Mouse (Mus musculus) T-helper 1 cell (primary cell): ENCODE data around the gene Tnks2.
"Not testable (repeated sequence)": the region's sequence is repeated elsewhere in the genome, so short reads cannot be mapped to it uniquely, and the experiment has no call there.

Experiments used
- in situ Hi-C: fragments of 300-600 bp; cut with MboI, MseI; formaldehyde crosslinking; loops from one replicate; pipeline ENCODE4 v1.15.1; 2025; ENCODE audit warnings: high pct_unique_total_duplicates

The Tnks2 gene

DNA sequence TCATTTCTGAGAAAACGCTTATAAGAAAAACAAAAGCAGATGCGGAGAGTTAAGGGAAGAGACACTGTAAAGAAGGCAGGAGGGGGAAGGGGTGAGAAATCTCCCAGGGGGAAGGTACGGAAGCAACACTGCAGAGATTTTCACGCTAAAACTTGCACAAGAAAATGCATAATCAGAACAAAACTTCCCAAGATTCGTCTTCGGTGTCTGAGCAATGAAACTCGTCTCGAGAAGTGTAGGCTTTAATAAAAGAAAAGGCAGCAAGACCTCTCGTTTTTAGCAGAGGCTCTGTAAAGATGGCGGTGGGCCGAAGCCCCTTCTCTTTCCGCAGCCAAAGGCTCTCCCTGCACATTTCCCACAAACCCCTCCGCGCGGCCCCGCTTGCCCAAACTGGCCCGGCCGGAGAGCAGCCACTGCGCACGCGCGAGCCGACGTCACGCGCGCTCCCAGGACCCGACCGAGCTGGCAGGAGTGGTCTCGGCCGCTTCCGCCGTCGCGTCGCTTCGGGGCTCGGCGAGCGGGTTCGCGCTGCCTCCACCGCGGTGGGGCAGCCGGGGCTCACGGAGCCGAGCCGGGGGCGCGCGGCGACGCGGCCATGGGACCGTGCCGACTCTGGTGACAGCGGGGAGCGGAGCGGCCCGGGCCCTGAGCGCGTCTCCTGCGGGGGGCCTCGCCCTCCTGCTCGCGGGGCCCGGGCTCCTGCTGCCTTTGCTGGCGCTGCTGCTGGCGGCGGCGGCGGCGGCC lies at the start of gene Tnks2:
Gene Tnks2 (plus strand): TSS at position 445 of the 744 bp plus-strand sequence.
- in situ Hi-C loops: loop anchor here (10.0 to 25.0 kb wide), 2 partner anchors 991 to 1978 kb away; partner anchors contain the start of gene Noc3l

- in situ Hi-C loops: no loop called here
Observed at GRCm38 (mm10) chr19:36789873-36790733, 43.9 kb upstream of the Tnks2 start.

DNA sequence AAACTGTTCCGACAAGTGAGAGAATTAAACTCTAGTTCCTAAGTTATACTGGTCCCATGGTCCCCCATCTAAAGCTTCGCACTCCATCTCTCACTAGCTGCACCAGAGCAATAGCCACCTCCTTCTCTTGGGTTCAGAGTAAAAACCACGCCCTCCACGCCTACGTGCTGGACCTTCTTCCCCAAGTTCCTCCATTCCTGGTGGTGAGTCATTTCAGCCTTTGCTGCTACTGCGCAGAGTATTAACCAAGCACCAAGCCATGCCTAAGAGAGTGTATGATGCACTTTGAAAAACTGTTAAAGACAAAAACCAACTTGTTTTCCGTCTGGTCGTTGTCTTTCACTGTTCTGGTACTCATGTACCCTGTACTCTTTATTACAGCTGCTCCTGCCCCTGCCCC lies 41.4 kb upstream of the Tnks2 start:
- in situ Hi-C loops: no loop called here

DNA sequence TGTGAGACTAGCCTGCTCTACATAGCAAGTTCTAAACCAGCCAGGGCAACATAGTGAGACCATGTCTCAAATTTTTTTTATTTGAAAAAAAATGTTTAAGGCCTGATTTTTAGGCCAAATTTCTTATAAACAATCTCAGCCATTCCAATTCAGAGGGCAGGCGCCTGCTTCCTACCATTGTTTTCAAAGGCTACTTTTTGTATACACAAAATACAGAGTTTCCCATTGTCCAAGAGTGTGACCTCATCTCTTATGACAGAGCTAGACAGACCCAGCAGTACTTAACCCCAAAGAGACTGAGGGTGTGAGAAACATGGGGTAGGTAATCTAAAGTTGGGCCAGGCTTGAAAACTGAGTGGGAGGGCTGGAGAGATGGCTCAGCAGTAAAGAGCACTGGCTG lies 40.6 kb upstream of the Tnks2 start:
- in situ Hi-C loops: no loop called here

DNA sequence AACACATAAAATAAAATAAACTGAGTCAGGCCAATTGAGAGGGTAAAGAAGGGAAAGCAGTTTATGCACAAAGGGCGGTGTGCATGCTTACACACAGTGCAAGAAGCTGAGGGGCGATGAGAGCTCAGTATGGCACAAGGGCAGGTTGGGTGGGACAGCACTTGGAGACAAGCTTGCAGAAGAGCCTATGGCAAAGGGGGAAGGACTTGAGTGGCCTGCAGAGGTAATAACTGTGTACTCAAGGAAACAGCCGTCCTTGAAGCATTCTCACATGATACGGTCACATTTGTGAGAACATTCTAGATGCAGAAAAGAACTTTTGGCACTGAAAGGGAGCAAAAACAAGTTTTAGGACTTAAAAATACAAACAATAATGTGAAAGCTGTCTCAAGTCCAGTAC lies 40.0 kb upstream of the Tnks2 start:
- in situ Hi-C loops: no loop called here

DNA sequence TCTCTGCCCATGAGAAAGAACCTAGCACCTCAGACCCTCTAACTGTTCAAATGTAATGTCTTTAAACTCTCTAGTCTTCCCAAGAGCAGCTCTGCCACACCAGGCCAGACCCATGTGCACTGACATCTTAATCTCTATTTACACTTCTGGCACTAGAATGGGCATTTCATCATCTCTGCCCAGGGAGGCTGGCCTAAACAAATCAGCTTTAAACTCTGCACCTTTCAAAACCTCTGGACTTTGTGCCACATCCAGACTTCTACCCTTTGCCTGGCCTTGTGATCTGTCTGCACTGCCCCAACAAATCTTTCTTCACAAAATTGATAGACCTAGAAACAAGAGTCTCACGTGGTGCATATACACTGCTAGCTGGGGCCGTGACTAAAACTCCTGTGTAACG lies 38.8 kb upstream of the Tnks2 start:
- in situ Hi-C loops: no loop called here

- in situ Hi-C loops: no loop called here
Observed at GRCm38 (mm10) chr19:36796931-36797330, 37.1 kb upstream of the Tnks2 start.

DNA sequence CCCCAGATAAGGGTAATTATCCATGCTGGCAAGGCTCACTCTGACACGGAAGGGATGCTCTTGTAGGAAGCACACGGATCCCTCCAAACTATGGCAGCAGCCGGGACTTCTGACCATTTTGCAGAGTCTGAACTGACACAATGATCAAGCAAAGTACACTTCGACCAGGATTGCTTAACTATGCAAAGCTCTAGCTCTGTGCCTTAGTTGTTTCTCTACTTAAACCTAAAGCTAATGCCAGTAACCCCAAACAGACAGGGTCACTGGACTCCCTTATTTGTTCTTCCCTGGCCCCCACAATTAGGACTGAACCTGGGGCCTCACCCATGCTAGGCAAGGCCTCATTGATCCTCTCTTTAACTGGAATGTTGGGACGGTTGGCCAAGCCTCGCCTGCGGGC lies 33.7 kb upstream of the Tnks2 start:
- in situ Hi-C loops: no loop called here

GRCm38 (mm10) chr19:36801856-36802641 lies 32.0 kb upstream of the Tnks2 start:
- in situ Hi-C loops: no loop called here

DNA sequence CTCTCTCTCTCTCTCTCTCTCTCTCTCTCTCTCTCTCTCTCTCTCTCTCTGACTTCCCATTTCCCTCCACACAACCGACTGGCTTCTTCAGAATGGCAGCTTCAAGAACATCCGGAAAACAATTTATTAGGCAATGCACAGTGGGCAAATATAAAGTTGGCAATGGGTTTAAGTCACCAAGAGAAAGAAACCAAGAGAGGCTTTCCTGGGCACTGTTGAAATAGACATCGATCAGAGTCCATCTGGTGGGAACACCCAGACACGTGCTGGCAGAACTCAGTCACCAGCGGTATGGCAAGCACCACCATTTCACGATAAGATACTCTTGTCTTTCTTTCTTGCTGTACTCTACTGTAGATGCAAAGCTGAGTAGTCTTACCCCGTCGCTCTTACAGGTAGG lies 30.6 kb upstream of the Tnks2 start:
- in situ Hi-C loops: no loop called here

DNA sequence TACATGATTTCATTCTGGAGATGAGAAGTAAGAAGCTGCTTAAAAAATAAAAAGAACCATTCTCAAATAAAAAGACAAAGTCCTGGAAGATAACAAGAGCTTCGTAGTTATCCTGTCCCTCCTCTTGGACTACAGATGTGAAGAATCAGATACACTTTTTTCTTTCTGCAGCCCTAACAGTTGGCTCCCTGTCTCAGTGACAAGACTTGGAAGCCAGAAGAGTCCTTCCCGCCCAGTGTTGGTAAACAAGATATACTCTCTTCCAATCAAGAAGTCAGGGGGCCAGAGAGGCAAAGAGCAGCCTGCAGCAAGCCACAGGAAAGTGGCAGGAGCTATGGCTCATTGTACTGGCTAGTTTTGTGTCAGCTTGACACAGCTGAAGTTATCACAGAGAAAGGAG lies 27.2 kb upstream of the Tnks2 start:
- in situ Hi-C loops: no loop called here

DNA sequence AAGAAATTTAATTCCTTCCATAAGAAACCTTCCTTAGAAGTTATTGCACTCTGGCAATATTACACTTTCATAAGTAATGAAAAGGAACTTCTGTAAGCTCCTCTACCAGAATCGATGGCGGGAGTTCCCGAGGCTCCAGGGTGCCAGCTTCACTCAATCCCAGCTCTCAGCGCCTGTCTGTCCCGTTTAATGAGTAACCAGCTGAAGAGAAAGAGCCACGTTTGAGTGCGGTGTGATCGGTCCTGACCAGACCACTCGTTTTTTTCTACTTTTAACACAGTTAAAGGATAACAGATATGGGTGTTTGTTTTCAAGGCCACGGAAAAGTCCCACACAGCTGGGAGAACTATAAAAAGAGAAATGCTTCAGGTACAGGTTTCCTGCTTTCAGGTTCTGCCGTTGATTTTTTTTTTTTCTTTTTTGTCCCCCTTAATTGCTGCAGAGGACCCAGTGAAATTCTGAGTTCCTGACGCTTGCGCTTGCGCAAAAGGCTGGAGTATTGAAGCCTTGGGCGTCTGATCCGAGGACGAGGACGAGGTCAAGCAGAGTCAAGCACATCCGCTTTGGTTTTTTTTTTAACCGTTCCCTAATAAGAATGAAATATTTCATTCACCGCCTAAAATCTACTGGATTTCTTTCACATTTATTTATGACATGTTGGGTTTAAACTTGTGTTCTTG lies 25.5 kb upstream of the Tnks2 start:
- in situ Hi-C loops: no loop called here

- in situ Hi-C loops: no loop called here
Observed at GRCm38 (mm10) chr19:36809476-36810168, 24.4 kb upstream of the Tnks2 start.

DNA sequence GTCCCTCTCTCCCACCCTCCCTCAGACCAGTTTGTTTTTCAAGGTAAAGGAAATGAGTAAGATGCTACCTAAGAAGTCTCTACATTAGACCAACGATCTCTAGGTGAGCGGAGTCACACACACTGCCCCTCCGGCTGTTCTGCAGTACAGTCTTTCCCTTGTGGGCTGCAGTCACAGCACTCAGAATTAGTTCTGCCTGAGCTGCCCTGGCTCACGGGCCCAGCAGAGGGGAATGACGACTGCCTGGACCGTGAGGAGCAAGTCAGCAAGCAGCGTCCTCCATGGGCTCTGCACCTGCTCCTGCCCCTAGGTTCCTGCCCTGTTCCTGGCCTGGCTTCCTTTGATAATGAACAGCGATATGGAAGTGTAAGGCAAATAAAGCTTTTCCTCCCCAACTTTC lies 22.0 kb upstream of the Tnks2 start:
- in situ Hi-C loops: no loop called here

DNA sequence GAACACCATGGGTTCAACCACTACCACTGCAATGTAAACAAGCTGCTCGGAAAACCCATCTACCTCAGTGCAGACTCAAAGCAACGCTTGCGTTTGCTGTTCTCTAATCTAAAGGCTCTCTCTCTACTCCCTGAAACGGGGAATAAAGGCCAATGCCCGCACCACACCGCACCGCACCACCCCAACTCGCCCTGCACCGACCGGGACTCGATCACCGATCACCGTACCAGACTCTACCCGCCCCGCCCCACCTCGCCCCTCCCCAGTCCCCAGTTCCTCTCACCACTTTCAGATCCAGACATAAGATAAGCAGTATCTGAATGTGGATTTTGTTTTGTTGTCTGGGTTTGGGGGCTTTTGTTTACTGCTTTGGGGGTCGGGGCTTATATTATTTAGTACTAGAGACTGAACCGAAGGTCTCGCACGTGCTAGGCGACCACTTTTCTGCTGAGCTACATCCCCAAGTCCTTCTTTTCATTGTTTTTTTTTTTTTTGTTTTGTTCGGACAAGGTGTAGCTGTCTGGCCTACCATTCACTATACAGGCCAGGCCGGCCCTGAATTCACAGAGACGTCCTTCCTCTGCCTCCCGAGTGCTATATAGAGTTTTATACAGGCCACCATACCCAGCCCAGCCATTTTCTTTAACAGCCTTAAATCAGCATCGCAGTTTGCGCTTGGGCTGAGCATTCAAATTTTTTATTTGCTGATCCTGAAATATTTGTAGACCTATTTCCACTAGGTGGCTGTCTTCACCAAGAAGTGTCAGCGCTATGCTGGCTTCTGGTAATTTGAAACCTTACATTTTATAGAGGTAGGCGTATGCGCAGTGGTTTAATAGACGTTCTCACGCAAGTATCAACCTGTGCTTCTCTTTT lies 18.4 kb upstream of the Tnks2 start:
- in situ Hi-C loops: no loop called here

GRCm38 (mm10) chr19:36818141-36818885 lies 15.7 kb upstream of the Tnks2 start:
- in situ Hi-C loops: no loop called here

- in situ Hi-C loops: no loop called here
Observed at GRCm38 (mm10) chr19:36819199-36819598, 14.8 kb upstream of the Tnks2 start.

GRCm38 (mm10) chr19:36820469-36820868 lies 13.6 kb upstream of the Tnks2 start:
- in situ Hi-C loops: no loop called here

GRCm38 (mm10) chr19:36821301-36821700 lies 12.7 kb upstream of the Tnks2 start:
- in situ Hi-C loops: not testable (repeated sequence)
